Mouse (Mus musculus) stomach, embryonic 16.5 days (tissue): ENCODE results near the gene Gal3st1. TPM values are rescaled to one million over a fixed set of nuclear protein-coding genes. Genes with fewer than 3 reads are reported as not detected.
"Not testable (repeated sequence)": the region's sequence is repeated elsewhere in the genome, so short reads cannot be mapped to it uniquely, and the experiment has no call there.

Source experiments
- ATAC-seq: fragments of 200-750 bp; cut with Nextera tagmentation; 2 replicates; pipeline ENCODE4 v1.8.0; 2017; ENCODE audit warnings: moderate number of reproducible peaks, moderate TSS enrichment; ENCODE audit not compliant: insufficient read depth, low FRiP score
- H3K27ac ChIP-seq: fragments of 300-500 bp; sonication (generic); 2 replicates; pipeline ENCODE4 v1.5.1; 2014; ENCODE audit warnings: low read length
- H3K27me3 ChIP-seq: fragments of 300-500 bp; sonication (generic); 2 replicates; pipeline ENCODE4 v1.6.1; 2014; ENCODE audit warnings: low read length, control low read depth, mixed read lengths; ENCODE audit not compliant: control insufficient read depth, insufficient read depth
- H3K36me3 ChIP-seq: fragments of 300-500 bp; sonication (generic); 2 replicates; pipeline ENCODE4 v1.6.1; 2014; ENCODE audit warnings: low read length; ENCODE audit not compliant: control insufficient read depth, insufficient read depth
- H3K4me1 ChIP-seq: fragments of 300-500 bp; sonication (generic); 2 replicates; pipeline ENCODE4 v1.6.1; 2014; ENCODE audit warnings: low read length, control low read depth, mixed read lengths; ENCODE audit not compliant: control insufficient read depth, insufficient read depth
- H3K4me2 ChIP-seq: fragments of 300-500 bp; sonication (generic); 2 replicates; pipeline ENCODE4 v1.6.1; 2014; ENCODE audit warnings: low read depth, low read length, mixed read lengths
- H3K4me3 ChIP-seq: fragments of 300-500 bp; sonication (generic); replicated peaks from 2 replicates; pipeline ENCODE4 v1.5.1; 2014; ENCODE audit warnings: mild to moderate bottlenecking, low read length
- H3K9ac ChIP-seq: fragments of 300-500 bp; sonication (generic); 2 replicates; pipeline ENCODE4 v1.6.1; 2014; ENCODE audit warnings: low read length
- H3K9me3 ChIP-seq: fragments of 300-500 bp; sonication (generic); replicated peaks from 2 replicates; pipeline ENCODE4 v1.6.1; 2016; ENCODE audit warnings: low read length, control low read depth; ENCODE audit not compliant: control insufficient read depth
- WGBS: fragments of 180-500 bp; shearing (Covaris S2); extraction: QIAGEN DNeasy Blood & Tissue Kit; methylation state at CpG from one replicate; pipeline ENCODE4 v1.1.7; 2014; 5-methylcytosine and 5-hydroxymethylcytosine counted together
- polyA plus RNA-seq: library from polyadenylated mRNA; unstranded; fragments of >200 nt; fragmentation: Nextera tagmentation; extraction: Ambion mirVana; gene quantifications from 2 replicates; pipeline ENCODE4 v1.2.1, GENCODE M21; 2015

Gene Gal3st1
- polyA plus RNA-seq, 1 experiment from 2014 or later, result 18.1 TPM

DNA sequence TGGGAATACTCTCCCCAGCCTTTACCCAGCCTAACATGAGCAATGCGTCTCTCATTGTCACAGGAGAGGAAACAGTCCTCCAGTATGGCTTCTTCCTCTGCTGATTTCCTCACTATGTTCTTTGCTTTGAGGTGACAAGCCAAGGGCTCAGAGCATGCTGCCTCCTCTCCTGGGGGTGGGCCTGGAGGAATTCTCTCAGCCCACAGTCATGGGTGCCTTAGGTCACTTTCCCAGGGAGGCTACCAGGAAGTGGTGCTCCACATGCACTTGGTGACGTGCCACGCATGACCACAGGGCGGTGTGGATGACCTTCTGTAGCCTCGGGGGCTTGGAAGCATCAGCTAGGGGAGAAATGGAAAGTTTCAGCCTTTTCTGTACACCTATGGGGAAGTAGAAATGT, 12.1 kb downstream of the Gal3st1 start:
- Histone ChIP-seq H3K27ac (no peak overlapping the region), H3K4me1 (0 out of 2 replicates have a peak, but pooled peaks cover 5% of the 10 kb centered on the region), H3K4me2 (no peak overlapping the region), H3K4me3 (no peak overlapping the region), H3K36me3 (no peaks in the 10 kb centered on the region; the same call in 1 of the 2 replicates), H3K9me3 (no peaks in the 10 kb centered on the region), H3K27me3 (peaks cover 33% of the 10 kb centered on the region), H3K9ac (no peak overlapping the region)
- ATAC-seq, result no peak
- WGBS, result 77% methylated on average over 5 of the region's 5 CpGs

DNA sequence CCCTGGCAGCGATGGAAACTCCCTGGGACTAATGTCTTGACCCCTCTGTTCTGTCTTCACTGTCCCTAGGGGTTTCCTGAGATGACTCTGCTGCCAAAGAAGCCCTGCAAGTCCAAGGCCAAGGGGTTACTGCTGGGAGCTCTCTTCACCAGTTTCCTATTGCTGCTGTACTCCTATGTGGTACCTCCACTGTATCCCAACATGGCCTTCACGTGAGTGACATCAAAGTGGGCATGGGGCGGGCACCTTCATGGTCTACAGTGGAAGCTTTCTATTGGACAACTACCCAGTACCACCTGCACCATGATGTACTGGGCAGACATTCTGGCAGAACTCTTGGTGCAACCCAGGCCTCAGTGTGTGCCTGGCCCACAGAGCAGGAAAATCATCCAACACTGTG, 13.4 kb downstream of the Gal3st1 start:
- no peaks in the 10 kb centered on the region for H3K9me3 ChIP-seq
- H3K4me1 ChIP-seq, result 0 out of 2 replicates have a peak, but pooled peaks cover 5% of the 10 kb centered on the region
- no peak overlapping the region for H3K27ac ChIP-seq
- 90% methylated on average over 3 of the region's 3 CpGs for WGBS
- H3K36me3 ChIP-seq, result no peaks in the 10 kb centered on the region; the same call in 1 of the 2 replicates
- H3K4me3 ChIP-seq, result no peak overlapping the region
- no peak for ATAC-seq
- H3K4me2 ChIP-seq, result no peak overlapping the region
- peaks cover 33% of the 10 kb centered on the region for H3K27me3 ChIP-seq
- no peak overlapping the region for H3K9ac ChIP-seq

DNA sequence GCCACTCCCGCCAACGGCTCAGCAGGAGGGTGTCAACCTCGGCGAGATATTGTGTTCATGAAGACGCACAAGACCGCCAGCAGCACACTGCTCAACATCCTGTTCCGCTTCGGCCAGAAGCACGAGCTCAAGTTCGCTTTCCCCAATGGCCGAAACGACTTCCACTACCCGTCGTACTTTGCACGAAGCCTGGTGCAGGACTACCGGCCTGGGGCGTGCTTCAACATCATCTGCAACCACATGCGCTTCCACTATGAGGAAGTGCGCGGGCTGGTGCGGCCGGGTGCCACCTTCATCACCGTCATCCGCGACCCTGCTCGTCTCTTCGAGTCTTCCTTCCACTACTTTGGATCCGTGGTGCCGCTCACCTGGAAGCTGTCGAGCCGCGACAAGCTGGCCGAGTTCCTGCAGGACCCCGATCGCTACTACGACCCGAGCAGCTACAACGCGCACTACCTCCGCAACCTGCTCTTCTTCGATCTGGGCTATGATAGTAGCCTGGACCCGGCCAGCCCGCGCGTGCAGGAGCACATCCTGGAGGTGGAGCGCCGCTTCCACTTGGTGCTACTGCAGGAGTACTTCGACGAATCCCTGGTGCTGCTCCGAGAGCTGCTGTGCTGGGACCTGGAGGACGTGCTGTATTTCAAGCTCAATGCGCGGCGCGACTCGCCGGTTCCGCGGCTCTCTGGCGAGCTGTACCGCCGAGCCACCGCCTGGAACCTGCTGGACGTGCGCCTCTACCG, 14.7 kb downstream of the Gal3st1 start:
- peaks cover 33% of the 10 kb centered on the region for H3K27me3 ChIP-seq

DNA sequence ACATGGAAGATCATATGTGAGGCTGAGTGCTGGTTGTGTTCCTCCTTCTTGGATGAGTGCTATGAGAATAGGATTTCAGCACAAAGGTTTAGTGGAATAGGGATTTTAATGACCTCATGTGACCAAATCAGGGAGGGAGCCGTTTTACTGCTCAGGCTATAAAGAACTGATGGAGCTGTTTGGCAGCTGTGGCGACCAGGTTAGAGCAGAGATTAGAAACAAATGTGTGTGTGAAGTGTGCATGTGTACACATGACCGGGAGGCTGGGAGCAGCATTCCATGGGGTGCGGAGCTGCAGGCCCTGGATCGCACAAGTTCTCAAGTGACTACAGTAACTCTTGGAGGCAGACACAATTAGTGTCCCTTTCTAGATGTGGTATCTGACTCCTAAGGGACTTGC, 16.1 kb downstream of the Gal3st1 start:
- ATAC-seq, result no peak
- no peak overlapping the region for H3K4me3 ChIP-seq
- no peaks in the 10 kb centered on the region; the same call in 1 of the 2 replicates for H3K36me3 ChIP-seq
- H3K9me3 ChIP-seq, result no peaks in the 10 kb centered on the region
- peaks cover 33% of the 10 kb centered on the region for H3K27me3 ChIP-seq
- H3K4me1 ChIP-seq, result 0 out of 2 replicates have a peak, but pooled peaks cover 5% of the 10 kb centered on the region
- no peak overlapping the region for H3K4me2 ChIP-seq
- no peak overlapping the region for H3K27ac ChIP-seq
- no peak overlapping the region for H3K9ac ChIP-seq
- WGBS, result 63% methylated on average over 5 of the region's 5 CpGs

More for the DNA sequence above, 14.7 kb downstream of the Gal3st1 start:
- 0 out of 2 replicates have a peak, but pooled peaks cover 5% of the 10 kb centered on the region for H3K4me1 ChIP-seq
- ATAC-seq, result no peak
- H3K4me2 ChIP-seq, result peak overlapping the region; percentile 52
- H3K27ac ChIP-seq, result no peak overlapping the region
- 15% methylated on average over 66 of the region's 66 CpGs for WGBS
- H3K9ac ChIP-seq, result no peak overlapping the region
- H3K9me3 ChIP-seq, result no peaks in the 10 kb centered on the region
- H3K4me3 ChIP-seq, result peak overlapping the region; percentile 39
- no peaks in the 10 kb centered on the region; the same call in 1 of the 2 replicates for H3K36me3 ChIP-seq

DNA sequence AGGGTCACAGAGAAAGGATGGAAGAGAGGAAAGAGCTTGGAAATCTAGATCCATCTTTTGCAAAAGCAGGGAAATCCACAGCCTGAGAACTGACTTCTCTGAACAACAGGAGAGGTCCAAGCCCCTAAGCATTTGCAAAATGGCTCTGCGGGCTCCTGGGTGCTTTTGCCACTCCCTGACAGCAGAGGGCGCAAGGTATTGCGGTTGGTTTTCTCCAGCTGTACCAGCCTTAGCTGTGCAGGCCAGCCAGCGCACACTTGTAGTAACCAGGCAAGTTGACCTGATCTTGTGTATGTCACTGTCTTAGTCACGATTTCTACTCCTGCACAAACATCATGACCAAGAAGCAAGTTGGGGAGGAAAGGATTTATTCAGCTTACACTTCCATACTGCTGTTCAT, 18.2 kb downstream of the Gal3st1 start:
- 0 out of 2 replicates have a peak, but pooled peaks cover 5% of the 10 kb centered on the region for H3K4me1 ChIP-seq
- 9% methylated on average over 5 of the region's 5 CpGs for WGBS
- H3K4me3 ChIP-seq, result no peak overlapping the region
- no peak overlapping the region for H3K27ac ChIP-seq
- H3K36me3 ChIP-seq, result no peaks in the 10 kb centered on the region; the same call in 1 of the 2 replicates
- H3K9me3 ChIP-seq, result no peaks in the 10 kb centered on the region
- no peak for ATAC-seq
- no peak overlapping the region for H3K4me2 ChIP-seq
- no peak overlapping the region for H3K9ac ChIP-seq
- H3K27me3 ChIP-seq, result peaks cover 33% of the 10 kb centered on the region

DNA sequence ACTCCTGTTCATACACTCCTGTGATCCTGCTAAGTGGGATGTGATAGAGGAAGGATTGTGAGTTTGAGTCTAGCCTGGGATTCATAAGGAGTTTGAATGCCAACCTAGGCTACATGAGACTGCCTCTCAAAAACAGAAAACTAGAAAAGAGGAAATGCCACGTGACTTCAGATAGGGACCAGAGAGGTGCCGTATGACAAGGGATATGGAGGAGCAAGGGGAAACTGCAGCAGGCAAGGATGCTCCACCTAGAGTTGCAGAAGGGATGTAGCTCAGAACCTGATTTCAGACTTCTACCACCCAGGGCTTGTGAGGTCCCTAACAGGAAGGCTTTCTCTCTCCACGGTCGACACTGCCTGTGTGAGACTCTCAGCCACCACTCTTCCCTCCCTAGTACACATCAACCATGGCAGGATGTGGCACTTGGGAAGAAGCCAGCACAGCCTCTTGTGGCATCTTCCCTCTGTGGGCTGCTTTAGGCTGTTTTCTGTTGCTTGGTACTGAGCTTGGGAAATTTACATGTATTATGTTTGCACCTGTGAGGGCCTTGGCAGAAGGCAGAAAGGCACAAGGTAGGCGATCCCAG, 21.9 kb downstream of the Gal3st1 start:
- no peak overlapping the region for H3K4me2 ChIP-seq
- WGBS, result 60% methylated on average over 5 of the region's 5 CpGs
- no peak overlapping the region for H3K27ac ChIP-seq
- ATAC-seq, result no peak
- H3K4me1 ChIP-seq, result no peaks in the 10 kb centered on the region
- peaks cover under 1% of the 10 kb centered on the region; the same call in 1 of the 2 replicates for H3K27me3 ChIP-seq
- no peaks in the 10 kb centered on the region for H3K36me3 ChIP-seq
- H3K9ac ChIP-seq, result no peak overlapping the region
- H3K9me3 ChIP-seq, result no peaks in the 10 kb centered on the region
- no peak overlapping the region for H3K4me3 ChIP-seq

DNA sequence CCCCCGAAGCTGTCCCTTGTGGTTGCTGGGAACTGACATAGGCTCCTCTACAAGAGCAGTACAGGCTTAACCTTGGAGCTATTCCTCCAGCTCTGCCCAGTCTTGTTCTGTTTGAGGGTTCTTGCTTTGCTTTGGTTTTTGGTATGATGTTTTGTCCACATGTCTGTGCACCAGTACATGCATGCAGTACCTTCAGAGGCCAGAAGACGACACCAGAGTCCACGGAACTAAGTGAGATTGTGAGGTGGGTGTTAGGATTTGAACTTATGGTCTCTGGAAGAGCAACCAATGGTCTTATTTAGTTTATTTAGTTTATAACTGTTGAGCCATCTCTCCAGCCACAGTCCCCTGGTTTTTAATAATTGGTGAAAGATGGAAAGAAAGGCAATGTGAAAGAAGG, 23.0 kb downstream of the Gal3st1 start:
- WGBS, result 78% methylated on average over 3 of the region's 3 CpGs

DNA sequence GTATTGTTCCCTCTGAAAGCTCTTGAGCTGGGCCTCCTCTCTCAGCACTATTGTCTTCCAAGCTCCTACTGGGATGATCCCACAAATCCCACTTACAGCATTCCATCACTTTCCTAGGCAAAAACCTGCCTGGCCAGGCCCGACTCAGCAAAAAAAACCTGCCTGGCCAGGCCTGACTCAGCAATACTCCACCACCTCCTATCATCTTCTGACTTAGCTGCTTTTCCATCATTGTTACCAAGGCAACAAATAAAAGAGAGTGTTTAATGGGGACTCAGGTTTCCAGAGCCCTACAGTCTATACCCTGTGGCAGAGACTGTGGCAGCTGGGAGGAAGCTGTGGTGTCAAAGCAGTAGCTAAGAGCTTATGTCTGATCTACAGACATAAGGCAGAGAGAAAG, 29.2 kb downstream of the Gal3st1 start:
- H3K27ac ChIP-seq, result no peak overlapping the region
- WGBS, result 68% methylated on average over 1 of the region's 1 CpGs
- no peaks in the 10 kb centered on the region for H3K4me1 ChIP-seq
- no peaks in the 10 kb centered on the region for H3K9me3 ChIP-seq
- ATAC-seq, result no peak
- H3K27me3 ChIP-seq, result no peaks in the 10 kb centered on the region
- H3K4me2 ChIP-seq, result no peak overlapping the region
- no peak overlapping the region for H3K4me3 ChIP-seq
- H3K36me3 ChIP-seq, result no peaks in the 10 kb centered on the region
- no peak overlapping the region for H3K9ac ChIP-seq

More for the DNA sequence above, 23.0 kb downstream of the Gal3st1 start:
- H3K27me3 ChIP-seq, result no peaks in the 10 kb centered on the region
- H3K4me3 ChIP-seq, result no peak overlapping the region
- H3K9me3 ChIP-seq, result no peaks in the 10 kb centered on the region
- H3K9ac ChIP-seq, result no peak overlapping the region
- H3K36me3 ChIP-seq, result no peaks in the 10 kb centered on the region
- H3K4me2 ChIP-seq, result no peak overlapping the region
- no peak overlapping the region for H3K27ac ChIP-seq
- H3K4me1 ChIP-seq, result no peaks in the 10 kb centered on the region
- no peak for ATAC-seq

DNA sequence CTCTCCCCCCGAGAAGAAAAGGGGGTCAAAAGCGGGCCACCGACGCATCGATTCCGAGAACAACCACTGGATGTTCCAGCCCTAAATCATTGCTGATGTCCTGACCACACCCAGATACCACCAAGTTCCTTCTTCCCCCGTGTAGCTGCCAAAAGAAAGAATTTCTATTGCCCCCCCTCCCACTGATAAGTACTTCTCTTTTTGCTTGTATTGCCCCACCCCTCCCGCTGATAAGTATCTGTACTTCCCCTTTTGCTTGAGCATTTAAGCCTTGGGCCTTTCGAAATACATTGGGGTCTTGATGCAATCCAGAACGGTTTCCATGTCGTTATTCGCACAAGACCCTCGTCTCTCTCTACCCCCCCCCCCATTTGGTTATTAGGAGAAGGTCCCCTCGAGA, 32.4 kb downstream of the Gal3st1 start:
- H3K4me1 ChIP-seq, H3K27ac ChIP-seq, H3K9ac ChIP-seq, H3K9me3 ChIP-seq, H3K27me3 ChIP-seq, ATAC-seq, H3K36me3 ChIP-seq, H3K4me2 ChIP-seq, H3K4me3 ChIP-seq: not testable (repeated sequence)
- 85% methylated on average over 14 of the region's 14 CpGs for WGBS
